Mouse (Mus musculus): ENCODE data around the gene Pdgfra.

Gene Pdgfra

DNA sequence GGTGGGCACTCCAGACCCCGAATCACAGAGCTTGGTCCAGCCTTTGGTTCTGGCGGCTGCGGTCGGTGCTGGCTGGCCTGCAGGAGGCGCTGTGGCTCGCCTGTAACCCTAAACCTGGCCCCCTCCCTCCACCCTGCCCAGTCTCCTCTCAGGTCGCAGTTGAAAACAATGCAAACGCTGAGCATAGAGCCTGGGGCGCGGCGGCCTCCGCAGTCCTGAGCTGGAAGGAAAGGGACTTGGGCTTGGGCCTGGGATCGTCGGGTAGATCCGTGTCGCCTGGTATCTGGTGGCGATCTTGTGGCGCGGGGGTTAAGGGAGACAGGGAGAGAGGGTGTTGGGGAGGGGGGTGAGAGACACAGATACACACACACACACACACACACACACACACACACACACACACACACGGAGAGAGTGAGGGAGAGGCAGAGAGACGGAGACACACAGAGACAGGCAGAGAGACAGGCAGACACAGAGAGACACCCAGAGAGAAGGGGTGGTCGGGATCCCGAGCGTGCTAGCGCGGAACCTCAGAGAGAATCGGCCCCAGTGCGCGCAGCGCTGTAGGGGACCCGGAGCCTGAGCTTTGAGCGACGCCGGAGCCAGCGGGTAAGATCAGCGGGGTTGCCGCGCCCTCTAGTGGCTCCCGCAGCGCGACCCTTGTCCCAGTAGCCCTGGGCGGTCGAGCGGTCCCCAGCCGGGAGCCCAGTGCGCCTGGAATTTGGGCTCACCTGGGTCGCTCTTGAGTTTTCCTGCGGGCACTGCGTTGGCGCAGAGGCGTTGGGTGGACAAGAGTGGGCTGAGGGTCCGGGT lies 3.9 kb downstream of the Pdgfra start:
- peak; percentile 92 for DNase-seq (ENCODE audit: low read depth)

DNA sequence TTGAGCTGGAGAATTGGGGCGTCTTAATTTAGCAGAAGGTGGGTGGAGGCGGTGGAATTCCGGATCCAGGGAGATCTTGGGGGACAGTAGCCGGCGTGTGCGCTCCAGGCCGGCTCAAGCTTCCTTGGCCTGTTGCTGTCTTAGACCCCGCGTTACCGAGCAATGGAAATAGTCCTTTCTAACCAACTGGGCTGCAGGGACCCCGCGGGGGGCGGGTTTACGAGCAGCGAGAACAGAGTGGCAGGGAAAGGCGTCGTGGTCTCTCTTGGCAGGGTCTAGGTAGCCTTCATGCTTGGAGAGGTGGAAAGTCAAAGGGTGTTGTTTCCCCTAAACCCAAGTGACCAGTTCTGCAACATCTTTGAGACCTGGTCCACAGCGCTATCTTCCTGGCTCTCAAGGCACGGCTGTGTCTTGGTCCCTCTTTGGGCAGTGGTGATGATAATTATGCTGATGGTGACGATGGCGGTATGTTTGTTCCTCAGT lies 4.5 kb downstream of the Pdgfra start:
- peak; percentile 57 for DNase-seq (ENCODE audit: low read depth)

DNA sequence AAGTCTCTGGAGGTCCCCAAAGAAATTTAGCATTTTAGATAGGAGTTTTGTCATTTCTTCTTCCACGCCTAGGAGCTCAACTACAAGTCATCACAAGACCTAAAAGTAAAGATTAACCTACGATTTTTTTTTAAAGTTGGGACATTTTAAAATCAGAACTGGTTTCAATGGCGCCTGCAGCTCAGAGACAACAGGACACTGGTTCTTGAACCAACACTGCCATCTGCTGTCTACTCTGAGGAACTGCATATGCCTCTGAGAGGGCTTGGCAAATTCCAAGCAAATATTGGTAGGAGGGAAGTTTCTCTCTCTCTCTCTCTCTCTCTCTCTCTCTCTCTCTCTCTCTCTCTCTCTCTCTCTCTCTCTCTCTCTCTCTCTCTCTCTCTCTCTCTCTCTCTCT lies 4.9 kb downstream of the Pdgfra start:
- DNase-seq (ENCODE audit: low read depth), result peak; percentile 88

DNA sequence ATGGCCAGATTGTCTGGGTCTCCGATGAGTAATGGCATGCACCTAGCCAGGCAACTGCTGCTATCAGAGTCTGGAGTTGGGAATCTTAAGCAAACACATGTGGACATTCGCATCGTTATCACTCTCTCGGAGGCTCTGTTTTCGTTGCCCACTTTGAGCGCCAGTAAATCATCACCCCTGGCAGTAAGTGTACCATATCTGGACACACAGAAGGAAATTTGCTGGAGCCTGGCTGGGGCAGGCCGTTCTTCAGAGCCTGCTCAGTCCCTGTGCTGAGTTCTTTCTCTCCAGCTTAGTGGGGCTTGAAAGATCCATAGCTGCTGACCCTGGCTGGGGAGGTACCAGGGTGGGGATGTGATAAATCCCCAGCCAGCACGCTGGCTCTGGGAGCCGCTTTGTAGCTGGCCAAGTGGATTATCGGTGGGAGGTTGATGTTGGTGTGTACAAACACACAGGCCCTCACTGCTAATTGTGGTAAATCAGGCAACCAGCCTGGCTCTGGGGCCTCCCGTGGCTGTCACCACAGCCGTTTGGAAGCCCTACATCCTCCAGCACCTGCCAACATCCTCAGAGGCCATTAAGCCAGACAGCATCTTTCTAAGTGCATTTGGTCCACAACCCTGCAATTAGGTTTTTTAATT lies 8.6 kb downstream of the Pdgfra start:
- no peak for DNase-seq (ENCODE audit: low read depth)

DNA sequence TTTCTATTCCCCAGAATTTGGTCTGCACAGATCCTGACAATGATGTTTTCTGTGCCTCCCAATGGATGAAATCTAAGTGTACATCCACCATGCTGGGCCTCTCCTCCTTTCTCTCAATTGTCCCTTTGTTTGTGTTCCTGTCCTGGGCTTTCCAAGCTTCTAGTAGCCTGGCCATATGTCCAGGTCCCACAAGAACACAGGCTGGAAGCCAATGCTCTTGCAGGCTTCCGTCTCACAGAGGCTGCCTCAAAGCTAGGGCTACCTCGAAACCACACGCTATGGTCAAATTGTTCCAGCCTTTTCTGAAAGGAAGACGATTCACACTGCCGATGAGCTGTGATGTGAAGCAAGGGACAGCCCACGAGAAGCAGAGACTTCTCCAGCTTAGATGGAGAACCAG lies 9.5 kb downstream of the Pdgfra start:
- no peak for DNase-seq (ENCODE audit: low read depth)

DNA sequence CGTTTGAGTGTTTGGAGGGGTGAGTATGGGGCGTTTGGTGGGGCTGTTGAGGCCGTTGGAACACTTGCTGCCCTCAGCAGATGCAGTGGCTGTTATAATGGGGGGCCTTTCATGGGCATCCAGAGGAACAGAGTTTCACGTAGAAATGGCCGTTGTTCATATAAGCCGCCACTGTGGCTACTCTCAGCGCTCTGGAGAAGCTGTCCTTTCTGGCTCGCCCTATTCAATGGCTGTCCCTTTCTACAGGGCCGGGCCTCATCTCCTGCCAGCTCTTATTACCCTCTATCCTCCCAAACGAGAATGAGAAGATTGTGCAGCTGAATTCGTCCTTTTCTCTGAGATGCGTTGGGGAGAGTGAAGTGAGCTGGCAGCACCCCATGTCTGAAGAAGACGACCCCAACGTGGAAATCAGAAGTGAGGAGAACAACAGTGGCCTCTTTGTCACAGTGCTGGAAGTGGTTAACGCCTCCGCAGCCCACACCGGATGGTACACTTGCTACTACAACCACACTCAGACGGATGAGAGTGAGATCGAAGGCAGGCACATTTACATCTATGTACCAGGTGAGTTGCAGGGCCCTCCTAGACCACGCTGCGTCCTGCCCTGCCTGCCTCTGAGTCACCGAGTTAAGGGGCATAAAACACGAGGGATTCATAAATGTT lies 11.3 kb downstream of the Pdgfra start:
- DNase-seq (ENCODE audit: low read depth), result no peak

DNA sequence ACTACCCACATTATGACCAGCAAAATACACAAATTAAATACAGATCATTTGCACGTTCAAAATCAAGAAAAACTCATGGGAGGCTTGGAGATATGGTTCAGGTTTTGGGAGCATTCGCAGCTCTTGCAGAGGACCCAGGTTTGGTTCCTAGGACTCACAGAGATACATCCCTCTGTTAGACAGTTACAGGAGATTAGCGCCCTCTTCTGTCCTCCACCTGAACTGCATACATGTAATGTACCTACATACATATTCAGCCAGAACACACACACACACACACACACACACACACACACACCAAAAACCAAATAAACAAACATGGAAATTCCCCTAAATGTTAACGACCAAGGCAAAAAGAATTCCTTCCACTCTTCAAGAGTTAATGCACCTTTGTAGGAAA lies 12.6 kb downstream of the Pdgfra start:
- DNase-seq (ENCODE audit: low read depth), result peak; percentile 80

DNA sequence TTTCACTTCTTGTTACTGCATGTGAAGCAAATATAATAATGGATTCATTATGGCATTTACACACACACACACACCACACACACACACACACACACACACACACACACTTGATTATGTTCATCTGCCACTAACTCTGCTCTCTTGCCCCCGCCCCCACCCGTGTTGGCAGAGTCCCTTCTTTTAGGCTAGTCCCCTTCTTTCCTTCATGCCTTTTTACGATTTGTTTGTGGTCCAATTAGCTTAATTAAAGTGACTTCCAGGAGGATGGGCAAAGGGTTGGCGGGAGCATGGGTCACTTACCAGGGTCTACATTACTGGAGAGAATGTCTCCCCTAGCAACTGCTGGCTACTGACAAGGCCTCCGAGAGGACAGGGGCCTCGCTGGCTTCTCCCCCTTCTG lies 17.7 kb downstream of the Pdgfra start:
- no peak for DNase-seq (ENCODE audit: low read depth)

DNA sequence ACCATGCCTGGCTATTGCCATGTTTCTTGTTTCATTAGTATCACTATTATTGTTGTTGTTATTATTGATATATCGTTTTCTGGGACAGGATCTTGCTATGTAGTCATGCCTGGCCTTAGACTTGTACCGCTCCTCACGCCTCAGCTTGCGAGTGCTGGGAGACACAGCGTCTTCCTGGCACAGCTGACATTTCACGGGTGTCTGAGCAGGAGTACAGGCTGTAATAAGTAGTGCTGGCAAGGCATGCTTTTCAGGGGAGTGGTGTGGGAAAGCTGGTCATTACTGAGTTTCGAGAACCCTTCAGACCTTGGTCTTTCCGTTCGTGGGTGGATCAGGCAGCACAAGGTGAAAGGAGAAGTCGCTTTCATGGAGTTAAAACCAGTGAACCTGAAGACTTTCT lies 19.8 kb downstream of the Pdgfra start:
- DNase-seq (ENCODE audit: low read depth), result no peak

DNA sequence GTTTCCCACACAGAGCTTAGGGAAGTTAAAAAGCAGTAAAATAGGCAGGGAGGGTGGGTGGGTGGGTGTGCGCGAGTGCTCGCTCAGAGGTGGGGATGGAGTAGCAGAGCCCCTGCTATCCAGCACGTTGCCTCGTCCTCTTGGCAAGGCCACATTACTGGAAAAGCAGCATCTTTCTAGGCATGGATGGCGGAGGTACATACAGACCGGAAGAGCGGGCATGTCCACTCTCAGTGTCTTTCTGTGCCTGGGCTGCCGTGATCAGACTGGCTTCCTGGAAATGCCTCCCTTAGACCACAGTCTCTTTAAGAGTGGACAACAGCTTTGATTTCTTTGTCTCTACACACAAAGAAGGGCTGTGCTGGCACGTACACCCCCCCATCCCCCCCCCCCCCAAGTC lies 27.2 kb downstream of the Pdgfra start:
- no peak for DNase-seq (ENCODE audit: low read depth)

DNA sequence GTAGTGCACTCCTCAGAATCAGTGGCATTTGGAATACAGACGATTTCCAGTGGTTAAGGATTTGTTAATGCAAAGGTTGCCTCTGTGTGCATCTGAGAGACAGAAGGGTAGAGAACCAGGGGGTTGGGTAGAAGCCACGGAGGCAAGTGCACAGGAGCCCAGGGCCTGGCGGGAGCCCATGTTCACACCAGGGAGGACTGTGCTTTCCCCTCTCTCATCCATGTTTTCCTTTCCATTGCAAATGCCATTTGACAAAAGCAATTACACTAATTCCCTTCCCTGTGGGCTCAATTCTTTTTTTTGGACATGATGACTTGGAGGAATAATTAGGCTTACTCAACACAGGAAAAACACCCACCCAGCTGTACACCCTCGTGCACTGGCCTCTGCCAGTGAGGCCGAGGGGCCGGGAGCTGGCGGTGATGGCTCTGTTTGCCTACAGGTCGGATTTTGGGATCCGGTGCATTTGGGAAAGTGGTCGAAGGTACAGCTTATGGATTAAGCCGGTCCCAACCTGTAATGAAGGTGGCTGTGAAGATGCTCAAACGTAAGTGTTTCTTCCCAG lies 27.7 kb downstream of the Pdgfra start:
- no peak for DNase-seq (ENCODE audit: low read depth)

DNA sequence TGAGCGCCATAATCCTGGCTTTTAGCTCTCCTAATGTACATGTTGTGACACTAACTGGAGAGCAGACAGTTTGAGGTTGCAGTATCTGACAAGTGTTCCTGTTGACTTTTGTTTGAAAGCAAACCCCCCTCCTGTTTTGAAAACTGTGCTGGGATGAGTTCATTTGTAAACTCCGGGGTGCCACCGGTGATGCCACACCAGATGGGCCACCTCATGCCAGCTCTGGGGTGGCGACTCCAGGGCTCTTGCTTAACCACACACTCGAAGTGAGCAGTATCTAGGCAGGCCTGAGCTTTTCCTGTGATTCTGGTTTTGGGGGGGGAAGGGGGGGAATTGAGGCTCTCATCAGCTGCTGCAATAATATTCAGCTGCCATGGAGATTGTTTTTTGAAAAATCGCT lies 31.6 kb downstream of the Pdgfra start:
- DNase-seq (ENCODE audit: low read depth), result peak; percentile 39

DNA sequence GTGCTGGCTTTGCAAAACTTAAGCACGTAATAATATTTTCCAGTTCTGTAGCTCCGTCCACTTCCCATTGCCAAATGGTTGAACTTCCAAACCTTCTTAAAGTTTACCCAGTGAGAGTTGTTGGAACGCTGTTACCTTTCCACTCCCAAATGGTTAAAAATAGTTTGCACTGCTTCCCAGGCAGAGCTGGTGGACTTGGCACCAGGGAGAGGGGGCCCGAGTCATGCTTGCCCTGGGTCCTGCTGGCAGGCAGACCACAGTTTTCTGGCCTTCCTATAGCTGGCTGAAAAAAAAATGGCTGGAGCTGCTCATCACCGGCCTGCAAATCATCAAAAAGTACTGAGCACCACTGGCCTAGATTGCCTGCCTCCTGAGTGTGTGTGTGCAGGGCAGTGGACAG lies 32.0 kb downstream of the Pdgfra start:
- peak; percentile 74 for DNase-seq (ENCODE audit: low read depth)

DNA sequence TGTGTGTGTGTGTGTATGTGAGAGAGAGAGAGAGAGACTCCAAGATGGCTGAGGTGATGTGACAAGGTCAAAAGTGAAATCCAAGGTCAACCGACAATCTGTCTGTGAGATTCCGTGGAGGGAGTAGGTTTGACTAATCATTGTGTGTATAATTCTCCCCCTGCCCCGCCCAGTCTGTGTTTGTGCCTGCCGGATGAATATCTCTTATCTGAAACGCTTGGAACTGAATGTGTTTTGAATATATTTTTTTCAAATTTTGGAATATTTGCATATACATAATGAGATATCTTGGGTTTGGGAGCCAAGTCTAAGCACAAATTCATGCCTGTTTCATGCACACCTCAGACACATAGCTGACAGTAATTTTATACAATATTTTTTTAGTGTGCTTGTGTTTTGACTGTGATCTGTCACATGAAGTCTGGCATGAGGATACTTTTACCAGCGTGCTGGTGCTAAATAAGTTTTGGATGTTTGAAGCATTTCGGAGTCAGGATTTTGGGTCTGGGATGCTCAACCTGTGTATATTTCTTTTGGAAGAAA lies 32.7 kb downstream of the Pdgfra start:
- no peak for DNase-seq (ENCODE audit: low read depth)

DNA sequence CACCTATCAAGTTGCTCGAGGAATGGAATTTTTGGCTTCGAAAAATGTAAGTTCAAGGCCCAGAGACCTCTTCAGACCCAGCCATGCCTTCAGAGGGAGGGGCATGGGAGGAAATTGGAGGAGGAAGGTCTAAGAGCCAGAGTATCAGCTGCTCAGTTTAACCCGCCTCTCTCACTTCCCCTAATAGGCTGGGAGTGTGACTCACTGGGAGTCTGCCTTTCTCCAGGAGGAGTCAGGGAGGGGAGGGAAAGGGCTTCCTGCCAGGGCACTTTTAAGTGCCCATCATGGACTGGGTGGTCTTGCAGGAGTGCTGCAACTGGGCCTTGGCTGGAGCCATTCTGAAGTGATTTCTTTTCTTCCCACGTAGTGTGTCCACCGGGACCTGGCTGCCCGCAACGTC lies 33.5 kb downstream of the Pdgfra start:
- DNase-seq (ENCODE audit: low read depth), result peak; percentile 66

DNA sequence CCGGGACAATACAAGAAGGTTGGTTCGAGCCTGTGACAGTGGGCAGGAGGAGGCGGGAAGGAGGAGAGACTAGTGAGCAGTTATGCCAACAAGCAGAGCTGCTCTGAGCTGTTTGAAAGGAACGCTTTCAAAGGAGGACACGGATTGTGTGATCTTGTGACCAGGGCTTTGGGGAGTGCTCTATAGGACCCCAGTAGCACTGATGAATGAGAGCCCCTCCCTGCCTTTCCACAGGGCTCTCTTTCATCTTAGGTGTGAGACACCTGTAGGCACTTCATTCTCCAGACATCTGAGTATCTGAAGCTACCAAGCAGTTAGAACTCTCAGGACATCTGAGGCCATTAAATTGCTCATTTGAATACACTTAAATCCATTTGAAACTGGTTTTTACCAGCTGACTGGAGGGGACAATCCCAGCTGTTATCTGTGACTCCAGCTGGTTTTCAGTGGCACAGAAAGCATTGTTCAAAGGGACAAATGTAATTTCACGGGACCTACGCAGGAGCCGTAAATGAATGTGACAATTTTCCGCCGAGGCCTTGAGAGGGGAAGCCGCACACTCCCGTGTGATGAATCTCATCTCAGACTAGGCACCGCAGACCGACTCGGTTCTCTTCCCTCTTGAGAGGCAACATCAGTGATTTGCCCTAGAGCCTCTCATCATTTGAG lies 37.4 kb downstream of the Pdgfra start:
- DNase-seq (ENCODE audit: low read depth), result no peak

DNA sequence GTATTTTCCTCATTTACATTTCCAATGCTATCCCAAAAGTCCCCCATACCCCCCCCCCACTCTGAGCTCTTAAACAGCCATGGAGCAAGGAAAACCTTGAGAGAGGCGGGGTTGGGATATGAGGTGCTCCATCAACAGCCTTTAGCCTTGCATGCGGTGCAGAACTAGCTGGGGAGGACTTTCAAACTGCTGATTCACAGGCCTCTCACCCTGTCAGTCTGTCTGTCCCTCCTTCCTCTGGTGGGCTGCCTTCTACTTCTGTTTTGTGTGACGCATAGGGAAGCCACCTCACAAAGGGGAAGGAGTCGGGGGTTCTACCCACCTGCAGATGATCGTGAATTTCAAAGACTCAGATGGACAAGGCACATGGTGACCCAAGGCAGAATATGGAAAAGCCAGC lies 41.0 kb downstream of the Pdgfra start:
- no peak for DNase-seq (ENCODE audit: low read depth)

DNA sequence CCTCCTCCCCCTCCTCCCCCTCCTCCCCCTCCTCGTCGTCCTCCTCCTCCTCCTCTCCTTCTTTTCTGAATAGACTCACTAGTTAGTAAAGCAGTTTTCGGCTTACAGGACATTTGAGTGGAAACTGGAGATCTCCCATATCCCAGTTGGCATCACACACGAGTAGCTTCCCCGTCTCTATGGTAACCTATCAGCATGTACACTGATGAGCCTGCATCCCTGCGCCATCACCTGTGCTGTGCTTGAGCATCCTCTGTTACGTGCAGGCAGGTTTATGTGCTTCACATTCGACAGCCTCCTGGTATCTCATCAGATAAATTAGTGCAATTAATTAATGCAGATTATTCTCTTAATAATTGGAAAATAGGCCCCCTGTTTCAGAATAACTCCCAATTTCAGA lies 46.3 kb downstream of the Pdgfra start:
- DNase-seq (ENCODE audit: low read depth), result no peak

DNA sequence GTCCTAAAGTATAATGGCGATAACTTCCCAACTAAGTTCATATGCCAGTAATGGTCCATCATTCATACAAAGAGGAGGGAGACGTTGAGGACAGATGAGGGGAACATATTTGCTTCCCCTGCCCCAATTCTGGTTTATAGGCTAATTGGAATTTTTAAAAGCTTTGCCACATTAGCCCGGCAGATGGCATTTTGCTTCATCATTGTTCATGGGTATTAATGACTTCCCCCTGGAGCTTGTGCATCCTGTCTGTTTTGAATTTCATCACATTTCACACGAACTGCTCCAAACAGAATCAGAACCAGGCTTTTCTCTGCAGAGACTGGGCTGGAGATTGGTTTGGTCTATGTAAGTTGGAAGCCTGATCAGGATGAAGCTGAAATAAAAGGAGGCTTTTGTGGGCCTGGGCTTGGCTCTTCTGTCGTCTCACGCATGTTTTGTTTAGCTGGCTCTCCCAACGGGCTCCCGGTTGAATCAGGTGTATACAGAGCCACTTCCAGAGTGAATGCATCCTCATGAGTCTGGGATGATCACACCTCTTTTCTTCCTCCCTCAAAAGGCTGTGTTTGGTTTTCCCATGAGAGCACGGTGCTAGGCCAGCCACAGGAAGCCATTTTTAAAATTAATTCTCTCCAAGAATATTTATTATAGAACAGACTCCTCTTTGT lies 47.7 kb downstream of the Pdgfra start:
- DNase-seq (ENCODE audit: low read depth), result no peak

DNA sequence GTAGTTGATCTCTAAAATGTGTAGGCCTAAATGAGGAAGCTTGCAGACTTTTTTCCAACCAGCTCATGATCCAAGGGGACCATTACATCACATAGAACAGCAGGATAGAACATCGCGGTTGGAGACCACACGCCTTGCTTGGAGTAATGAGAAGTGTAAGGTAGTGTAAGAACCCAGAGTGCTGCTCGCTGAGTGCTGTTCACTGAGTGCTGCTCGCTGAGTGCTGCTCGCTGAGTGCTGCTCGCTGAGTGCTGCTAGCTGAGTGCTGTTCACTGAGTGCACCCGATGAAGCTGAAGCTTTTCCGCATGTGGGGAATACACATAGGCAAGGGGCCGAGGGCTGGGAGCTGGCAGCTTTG lies 48.3 kb downstream of the Pdgfra start:
- DNase-seq (ENCODE audit: low read depth), result no peak

DNA sequence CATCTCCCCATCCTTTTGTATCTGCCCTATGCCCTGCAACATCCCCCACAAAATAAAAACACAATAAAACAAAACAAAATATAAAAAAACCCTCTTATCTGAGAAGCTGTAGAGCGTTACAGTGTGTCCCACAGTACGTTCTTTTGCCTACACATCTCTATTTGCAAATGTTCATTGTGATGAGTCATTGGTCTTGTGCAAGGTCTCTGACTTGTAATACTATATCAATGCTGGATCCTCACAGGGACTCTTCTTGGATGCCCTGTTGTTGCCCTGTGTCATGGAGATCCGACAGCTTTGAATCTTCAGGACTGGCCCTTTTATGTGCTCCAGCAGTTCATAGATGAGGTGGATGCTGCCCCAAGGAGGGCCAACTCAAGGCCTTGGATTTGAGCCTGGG lies 55.8 kb downstream of the Pdgfra start:
- peak; percentile 72 for DNase-seq (ENCODE audit: low read depth)

DNA sequence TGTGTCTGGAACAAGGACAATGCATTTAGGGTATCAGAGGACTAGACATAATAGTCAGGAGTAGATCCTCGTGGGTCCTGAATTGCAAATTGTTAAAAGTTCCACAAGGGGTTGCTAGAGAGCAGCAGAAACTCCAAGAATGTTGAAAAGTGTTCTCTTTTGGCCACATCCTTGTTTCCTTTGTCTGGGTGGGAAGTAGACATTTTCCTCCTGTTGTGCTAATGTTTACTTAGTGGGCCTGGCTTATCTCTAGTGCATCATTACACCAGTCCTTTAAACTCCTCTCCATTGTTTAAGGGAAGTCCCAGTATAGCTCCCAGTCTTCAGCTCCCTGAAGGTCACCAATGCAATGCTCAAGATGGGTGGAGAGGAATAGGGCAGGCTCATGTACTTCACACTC lies 57.9 kb downstream of the Pdgfra start:
- peak; percentile 65 for DNase-seq (ENCODE audit: low read depth)

All from NIH3T3 (cell line).